Mouse (Mus musculus) kidney, embryonic 14.5 days (tissue): ENCODE results near the gene H2-K1. TPM values are rescaled to one million over a fixed set of nuclear protein-coding genes. Genes with fewer than 3 reads are reported as not detected.
"Not testable (repeated sequence)": the region's sequence is repeated elsewhere in the genome, so short reads cannot be mapped to it uniquely, and the experiment has no call there.

Experiments used
- ATAC-seq: fragments of 200-750 bp; cut with Nextera tagmentation; 2 replicates; pipeline ENCODE4 v1.8.0; 2017; ENCODE audit warnings: moderate number of reproducible peaks, mild to moderate bottlenecking, moderate TSS enrichment, moderate library complexity; ENCODE audit not compliant: low FRiP score, low TSS enrichment
- H3K27ac ChIP-seq: fragments of 300-500 bp; sonication (generic); 2 replicates; pipeline ENCODE4 v1.5.1; 2014; ENCODE audit warnings: low read depth, mild to moderate bottlenecking, low read length, moderate library complexity, mixed read lengths
- H3K27me3 ChIP-seq: fragments of 300-500 bp; sonication (generic); 2 replicates; pipeline ENCODE4 v1.6.1; 2014; ENCODE audit warnings: mild to moderate bottlenecking, low read length; ENCODE audit not compliant: control insufficient read depth, insufficient read depth
- H3K36me3 ChIP-seq: fragments of 300-500 bp; sonication (generic); 2 replicates; pipeline ENCODE4 v1.6.1; 2014; ENCODE audit warnings: low read length, mixed read lengths; ENCODE audit not compliant: control insufficient read depth, insufficient read depth
- H3K4me1 ChIP-seq: fragments of 300-500 bp; sonication (generic); 2 replicates; pipeline ENCODE4 v1.6.1; 2014; ENCODE audit warnings: low read length, mixed read lengths; ENCODE audit not compliant: control insufficient read depth, insufficient read depth
- H3K4me2 ChIP-seq: fragments of 300-500 bp; sonication (generic); replicated peaks from 2 replicates; pipeline ENCODE4 v1.6.1; 2014; ENCODE audit warnings: low read depth, mild to moderate bottlenecking, low read length
- H3K4me3 ChIP-seq: fragments of 300-500 bp; sonication (generic); 2 replicates; pipeline ENCODE4 v1.5.1; 2014; ENCODE audit warnings: mild to moderate bottlenecking, low read length
- H3K9ac ChIP-seq: fragments of 300-500 bp; sonication (generic); 2 replicates; pipeline ENCODE4 v1.6.1; 2014; ENCODE audit warnings: low read depth, mild to moderate bottlenecking, low read length, moderate library complexity
- H3K9me3 ChIP-seq: fragments of 300-500 bp; sonication (generic); 2 replicates; pipeline ENCODE4 v1.6.1; 2016; ENCODE audit warnings: low read length; ENCODE audit not compliant: control insufficient read depth
- WGBS: fragments of 180-500 bp; shearing (Covaris S2); extraction: QIAGEN DNeasy Blood & Tissue Kit; methylation state at CpG from one replicate; pipeline ENCODE4 v1.1.7; 2014; 5-methylcytosine and 5-hydroxymethylcytosine counted together
- polyA plus RNA-seq: library from polyadenylated mRNA; unstranded; fragments of >200 nt; fragmentation: Nextera tagmentation; extraction: Ambion mirVana; gene quantifications from 2 replicates; pipeline ENCODE4 v1.2.1, GENCODE M21; 2014

The H2-K1 gene
- polyA plus RNA-seq, 1 experiment from 2014 or later, result 18.8 TPM

- peaks cover 54% of the 10 kb centered on the region for H3K36me3 ChIP-seq
Observed at GRCm38 (mm10) chr17:33956336-33956735, 43.8 kb downstream of the H2-K1 start.

GRCm38 (mm10) chr17:33955555-33956214, 44.5 kb downstream of the H2-K1 start, which contains the start of the genes Vps52 and Rps18:
TSS of gene Vps52 (plus strand) at chr17:33955812.
TSS of gene Rps18 (minus strand) at chr17:33956001.
- under 1% methylated on average over 50 of the region's 50 CpGs for WGBS
- peak within 1 kb of the TSS; percentile 80 for H3K4me3 ChIP-seq
- ATAC-seq, result peak; percentile 82
- H3K27ac ChIP-seq, result peak within 1 kb of the TSS; percentile 91
- no peaks in the 10 kb centered on the region for H3K9me3 ChIP-seq
- peaks cover 48% of the 10 kb centered on the region for H3K36me3 ChIP-seq
- no peaks in the 10 kb centered on the region for H3K27me3 ChIP-seq
- peak within 1 kb of the TSS; percentile 89 for H3K4me2 ChIP-seq
- peak within 1 kb of the TSS; percentile 95 for H3K9ac ChIP-seq
- peaks cover 33% of the 10 kb centered on the region for H3K4me1 ChIP-seq

More at GRCm38 (mm10) chr17:33956336-33956735, 43.8 kb downstream of the H2-K1 start:
- no peaks in the 10 kb centered on the region for H3K9me3 ChIP-seq
- no peaks in the 10 kb centered on the region for H3K27me3 ChIP-seq
- no peak for ATAC-seq
- H3K9ac ChIP-seq, result peak overlapping the region; percentile 79
- H3K27ac ChIP-seq, result peak overlapping the region; percentile 88; the same call in 1 of the 2 replicates
- 8% methylated on average over 10 of the region's 10 CpGs for WGBS
- H3K4me1 ChIP-seq, result peaks cover 28% of the 10 kb centered on the region
- H3K4me2 ChIP-seq, result peak overlapping the region; percentile 87
- peak overlapping the region; percentile 80 for H3K4me3 ChIP-seq

- H3K4me1 ChIP-seq, result peaks cover 39% of the 10 kb centered on the region
- peak; percentile 10 for ATAC-seq
- peak overlapping the region; percentile 95 for H3K9ac ChIP-seq
- H3K4me3 ChIP-seq, result peak overlapping the region; percentile 80
- H3K9me3 ChIP-seq, result no peaks in the 10 kb centered on the region
- peak overlapping the region; percentile 91 for H3K27ac ChIP-seq
- H3K27me3 ChIP-seq, result no peaks in the 10 kb centered on the region
- peak overlapping the region; percentile 89 for H3K4me2 ChIP-seq
- H3K36me3 ChIP-seq, result peaks cover 47% of the 10 kb centered on the region
- under 1% methylated on average over 33 of the region's 33 CpGs for WGBS
Observed at GRCm38 (mm10) chr17:33954646-33955554, 45.2 kb downstream of the H2-K1 start.

GRCm38 (mm10) chr17:33953961-33954565, 46.1 kb downstream of the H2-K1 start:
- peaks cover 46% of the 10 kb centered on the region for H3K36me3 ChIP-seq
- H3K4me2 ChIP-seq, result peak overlapping the region; percentile 89
- peak overlapping the region; percentile 80 for H3K4me3 ChIP-seq
- no peaks in the 10 kb centered on the region for H3K27me3 ChIP-seq
- no peak for ATAC-seq
- 47% methylated on average over 5 of the region's 5 CpGs for WGBS
- H3K9me3 ChIP-seq, result no peaks in the 10 kb centered on the region
- H3K9ac ChIP-seq, result peak overlapping the region; percentile 95
- H3K27ac ChIP-seq, result peak overlapping the region; percentile 91; the same call in 1 of the 2 replicates
- peaks cover 39% of the 10 kb centered on the region for H3K4me1 ChIP-seq

GRCm38 (mm10) chr17:33953310-33953709, 46.8 kb downstream of the H2-K1 start:
- peak overlapping the region; percentile 89 for H3K4me2 ChIP-seq
- WGBS, result 92% methylated on average over 3 of the region's 3 CpGs
- H3K9ac ChIP-seq, result peak overlapping the region; percentile 95; the same call in 1 of the 2 replicates
- H3K4me3 ChIP-seq, result peak overlapping the region; percentile 80; the same call in 1 of the 2 replicates
- H3K27me3 ChIP-seq, result no peaks in the 10 kb centered on the region
- H3K4me1 ChIP-seq, result peaks cover 39% of the 10 kb centered on the region
- H3K9me3 ChIP-seq, result no peaks in the 10 kb centered on the region
- no peak for ATAC-seq
- H3K36me3 ChIP-seq, result peaks cover 52% of the 10 kb centered on the region
- H3K27ac ChIP-seq, result no peak overlapping the region; the same call in 1 of the 2 replicates

- H3K4me2 ChIP-seq, result peak overlapping the region; percentile 89; the same call in 1 of the 2 replicates
- H3K9ac ChIP-seq, result peak overlapping the region; percentile 95; the same call in 1 of the 2 replicates
- no peak for ATAC-seq
- H3K36me3 ChIP-seq, result peaks cover 54% of the 10 kb centered on the region
- peaks cover 39% of the 10 kb centered on the region for H3K4me1 ChIP-seq
- 0 out of 2 replicates have a peak overlapping the region, but pooled peaks have one; percentile 2 for H3K27ac ChIP-seq
- peak overlapping the region; percentile 80; the same call in 1 of the 2 replicates for H3K4me3 ChIP-seq
- WGBS, result 83% methylated on average over 4 of the region's 4 CpGs
- no peaks in the 10 kb centered on the region for H3K27me3 ChIP-seq
- H3K9me3 ChIP-seq, result no peaks in the 10 kb centered on the region
Observed at GRCm38 (mm10) chr17:33952879-33953278, 47.3 kb downstream of the H2-K1 start.

- 68% methylated on average over 13 of the region's 13 CpGs for WGBS
- H3K4me3 ChIP-seq, result peak overlapping the region; percentile 36; the same call in 1 of the 2 replicates
- H3K4me2 ChIP-seq, result peak overlapping the region; percentile 81
- H3K27me3 ChIP-seq, ATAC-seq, H3K9me3 ChIP-seq, H3K27ac ChIP-seq: not testable (repeated sequence)
- peaks cover 60% of the 10 kb centered on the region for H3K36me3 ChIP-seq
- H3K9ac ChIP-seq, result peak overlapping the region; percentile 65; the same call in 1 of the 2 replicates
- H3K4me1 ChIP-seq, result peaks cover 39% of the 10 kb centered on the region
Observed at GRCm38 (mm10) chr17:33952015-33952414, 48.1 kb downstream of the H2-K1 start.
